Mouse (Mus musculus) urinary bladder, postnatal 36 days (tissue): ENCODE measurements around the gene Adm2.

Experiments
- DNase-seq, 2 experiments: peaks; one replicate each; pipeline ENCODE4 v3.0.0; 2022; ENCODE audit warnings: low spot score in 2 of 2, mixed read lengths in 1 of 2

The Adm2 gene

DNA sequence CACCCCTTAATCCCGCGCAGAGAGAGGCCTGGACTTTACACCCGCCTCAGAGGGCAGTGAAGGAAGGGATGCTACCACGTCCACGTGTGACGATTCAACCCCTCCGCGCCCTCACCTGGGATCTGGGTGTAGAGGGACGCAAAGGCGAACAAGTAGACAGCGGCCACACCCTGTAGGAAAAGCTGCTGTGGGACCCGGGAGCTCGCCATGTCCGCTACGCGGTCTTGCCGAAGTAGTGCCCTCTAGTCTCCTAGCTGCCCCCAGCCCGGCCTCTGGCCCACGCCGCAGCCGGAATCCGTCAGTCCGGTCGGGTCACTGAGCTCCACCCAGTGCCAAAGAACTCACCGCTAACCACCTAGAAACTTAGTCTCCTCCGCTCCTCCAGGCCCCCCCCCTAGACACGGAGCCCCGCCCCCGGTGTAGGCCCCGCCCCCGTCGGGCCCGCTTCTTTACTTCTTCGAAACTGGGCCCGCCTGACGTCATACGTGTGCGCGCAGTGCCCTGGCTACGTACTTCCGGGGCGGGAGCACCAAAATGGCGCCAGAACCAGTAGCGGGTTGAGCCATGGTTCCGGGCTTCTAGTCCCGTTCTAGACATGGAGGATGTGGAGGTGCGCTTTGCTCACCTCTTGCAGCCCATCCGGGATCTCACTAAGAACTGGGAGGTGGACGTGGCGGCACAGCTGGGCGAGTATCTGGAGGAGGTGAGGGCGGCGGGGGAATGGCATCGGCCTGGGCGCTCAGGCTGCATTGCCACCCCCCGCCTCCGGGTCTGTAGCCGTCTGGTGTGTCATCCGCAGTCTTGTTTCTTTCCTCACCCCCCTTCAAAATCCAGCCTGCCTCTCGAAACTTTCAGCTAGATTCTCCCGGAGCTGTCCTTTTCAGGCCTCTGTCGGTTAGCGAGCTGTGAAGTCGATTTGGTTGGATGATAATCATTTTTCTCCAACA, 33.0 kb downstream of the Adm2 start, which contains the start of the genes Lmf2 and Ncaph2:
Gene Lmf2 (minus strand): TSS at position 419 of the 947 bp plus-strand sequence.
Gene Ncaph2 (plus strand): TSS at position 479 of the 947 bp plus-strand sequence.
- DNase-seq = peak; percentile 92 to 95

- peak; percentile 52 to 69 for DNase-seq
Measured at GRCm38 (mm10) chr15:89356372-89356771, 33.9 kb downstream of the Adm2 start.

- DNase-seq = no peak
Measured at GRCm38 (mm10) chr15:89358784-89359183, 36.3 kb downstream of the Adm2 start.

- DNase-seq = no peak
Measured at GRCm38 (mm10) chr15:89363051-89363450, 40.5 kb downstream of the Adm2 start.

- no peak for DNase-seq
Measured at GRCm38 (mm10) chr15:89365141-89365551, 42.6 kb downstream of the Adm2 start.

- no peak for DNase-seq
Measured at GRCm38 (mm10) chr15:89372068-89372467, 49.5 kb downstream of the Adm2 start.

DNA sequence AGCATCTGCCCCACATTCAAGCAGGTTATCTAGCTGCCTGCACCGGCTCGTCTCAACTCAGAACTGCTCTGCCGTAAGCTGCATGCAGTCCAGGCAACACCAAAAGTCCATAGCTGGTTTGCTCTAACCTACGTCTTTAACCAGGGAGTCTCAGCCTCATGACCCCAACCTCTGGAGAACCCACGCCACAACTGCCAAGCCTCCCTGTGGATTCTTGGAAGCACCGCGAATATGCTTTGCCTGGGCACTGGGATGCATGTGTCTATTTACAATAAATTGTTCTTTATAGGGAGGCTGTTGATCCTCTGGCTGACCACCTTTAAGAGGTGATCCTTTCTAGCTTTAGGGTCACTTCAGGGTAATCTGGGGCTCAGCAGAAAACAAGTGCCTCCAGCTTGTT, 50.0 kb downstream of the Adm2 start:
- no peak for DNase-seq

- peak; percentile 77 to 82 for DNase-seq
Measured at GRCm38 (mm10) chr15:89373027-89373761, 50.7 kb downstream of the Adm2 start.

GRCm38 (mm10) chr15:89373762-89374248, 51.3 kb downstream of the Adm2 start, which contains the start of gene Sco2:
Gene Sco2, minus strand, starts transcription at chr15:89373846.
- peak; percentile 91 to 92 for DNase-seq
